Mouse (Mus musculus) heart, postnatal 36 days (tissue): ENCODE data around the gene B3galt2. TPM values are rescaled to one million over a fixed set of nuclear protein-coding genes. Genes with fewer than 3 reads are reported as not detected.

Experiments
- DNase-seq, 2 experiments: peaks; one replicate each; pipeline ENCODE4 v3.0.0; 2021 to 2022
- intact Hi-C: fragments of 180-260 bp; cut with DNase I; formaldehyde crosslinking; loops from one replicate; pipeline ENCODE4 v1.15.1; 2025
- total RNA-seq, 2 experiments: library from RNA; stranded (reverse); gene quantifications; 2 replicates each; pipeline ENCODE4 v1.2.3; 2021

The B3galt2 gene
- total RNA-seq, 2 experiments from 2014 or later, result 1.8 to 2.7 TPM

DNA sequence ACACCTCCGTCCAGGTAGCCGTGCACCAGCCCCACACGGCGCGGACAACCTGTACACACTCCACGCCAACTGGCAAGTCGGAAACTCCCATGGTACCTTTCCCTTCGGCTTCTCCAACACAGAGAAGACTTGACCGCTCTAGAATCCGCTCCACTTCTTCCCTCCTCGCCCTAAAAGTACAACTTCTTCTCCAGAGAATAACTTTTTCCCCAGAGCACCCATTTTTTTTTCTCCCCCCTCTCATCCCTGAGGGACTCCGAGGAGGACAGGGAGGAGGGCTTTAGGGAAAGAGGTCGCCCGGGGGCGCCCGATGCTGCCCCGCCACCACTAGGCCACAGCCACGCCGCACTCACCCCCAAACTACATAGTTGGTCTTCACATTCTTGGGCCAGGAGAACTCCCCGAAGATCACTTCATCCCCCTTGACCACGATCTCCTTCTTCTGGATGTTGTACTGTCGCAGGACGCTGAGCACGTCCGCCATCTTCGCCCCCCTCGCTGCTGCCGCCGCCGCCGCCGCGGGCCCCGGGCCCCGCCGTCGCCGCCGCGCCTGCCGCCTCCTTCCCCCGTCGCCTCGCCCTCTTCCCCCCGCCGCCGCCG, 61.8 kb downstream of the B3galt2 start:
- no peak for DNase-seq
- intact Hi-C loops, result loop anchor here (1.0 to 5.0 kb wide), 2 partner anchors 75 to 300 kb away; partner anchors contain the start of genes Rgs2, Trove2 and Uchl5

GRCm38 (mm10) chr1:143702741-143703262, 62.3 kb downstream of the B3galt2 start, which contains the start of gene Cdc73:
TSS of gene Cdc73 (minus strand) at chr1:143702893.
- peak; percentile 92 to 93 for DNase-seq
- intact Hi-C loops, result loop anchor here (1.0 to 5.0 kb wide), 3 partner anchors 36 to 299 kb away; partner anchors contain the start of genes Rgs2, Trove2 and Uchl5

Other genes starting within 250 kb of the B3galt2 start
- gene Cdc73, start 62.2 kb downstream of the B3galt2 start, total RNA-seq, result 10 to 100 TPM; 52.5 to 56.5 TPM
- gene Glrx2, start 75.7 kb downstream of the B3galt2 start, total RNA-seq, result 10 to 100 TPM; 81.7 to 87.3 TPM
- 1 to 10 TPM; 7.9 to 9.6 TPM for gene Trove2, start 136.4 kb downstream of the B3galt2 start, total RNA-seq
- gene Uchl5, start 136.6 kb downstream of the B3galt2 start, total RNA-seq, result 10 to 100 TPM; 17.0 to 18.4 TPM